Mouse (Mus musculus) heart, embryonic 13.5 days (tissue): ENCODE data around the gene Trp53inp2. TPM values are rescaled to one million over a fixed set of nuclear protein-coding genes. Genes with fewer than 3 reads are reported as not detected.
A peak's percentile ranks its signal among the peaks of the same experiment; 100 is the strongest.

Source experiments
- ATAC-seq: fragments of 200-750 bp; cut with Nextera tagmentation; 2 replicates; pipeline ENCODE4 v1.8.0; 2017; ENCODE audit warnings: moderate TSS enrichment; ENCODE audit not compliant: insufficient number of reproducible peaks, low FRiP score, low TSS enrichment; ENCODE audit errors: extremely low read depth
- H3K27ac ChIP-seq: fragments of 300-500 bp; sonication (generic); replicated peaks from 2 replicates; pipeline ENCODE4 v1.5.1; 2015; ENCODE audit warnings: moderate library complexity, mild to moderate bottlenecking, inconsistent platforms
- H3K27me3 ChIP-seq: fragments of 300-500 bp; sonication (generic); replicated peaks from 2 replicates; pipeline ENCODE4 v1.6.1; 2015; ENCODE audit warnings: mild to moderate bottlenecking, inconsistent platforms
- H3K36me3 ChIP-seq: fragments of 300-500 bp; sonication (generic); 2 replicates; pipeline ENCODE4 v1.6.1; 2015; ENCODE audit warnings: mild to moderate bottlenecking, inconsistent platforms
- H3K4me1 ChIP-seq: fragments of 300-500 bp; sonication (generic); 2 replicates; pipeline ENCODE4 v1.6.1; 2015; ENCODE audit warnings: inconsistent platforms
- H3K4me2 ChIP-seq: fragments of 300-500 bp; sonication (generic); 2 replicates; pipeline ENCODE4 v1.6.1; 2015; ENCODE audit warnings: inconsistent platforms, mild to moderate bottlenecking, moderate library complexity
- H3K4me3 ChIP-seq: fragments of 300-500 bp; sonication (generic); 2 replicates; pipeline ENCODE4 v1.5.1; 2015; ENCODE audit warnings: moderate library complexity, mild to moderate bottlenecking, inconsistent platforms
- H3K9ac ChIP-seq: fragments of 300-500 bp; sonication (generic); 2 replicates; pipeline ENCODE4 v1.6.1; 2015; ENCODE audit warnings: inconsistent platforms, mild to moderate bottlenecking, moderate library complexity
- H3K9me3 ChIP-seq: fragments of 300-500 bp; sonication (generic); 2 replicates; pipeline ENCODE4 v1.6.1; 2016; ENCODE audit warnings: inconsistent platforms
- WGBS: fragments of 180-500 bp; shearing (Covaris S2); methylation state at CpG from one replicate; pipeline ENCODE4 v1.1.7; 2015; ENCODE audit warnings: mixed read lengths; 5-methylcytosine and 5-hydroxymethylcytosine counted together
- polyA plus RNA-seq: library from polyadenylated mRNA; unstranded; fragments of >200 nt; fragmentation: Nextera tagmentation; extraction: Ambion mirVana; gene quantifications from 2 replicates; pipeline ENCODE4 v1.2.1, GENCODE M21; 2015

The Trp53inp2 gene
- polyA plus RNA-seq, result 97.6 and 107 TPM in 2 replicates

- 59% methylated on average over 8 of the region's 8 CpGs for WGBS
- ATAC-seq, result no peak
- Histone ChIP-seq H3K27ac (peak within 1 kb of the TSS; percentile 100), H3K4me2 (peak within 1 kb of the TSS; percentile 91), H3K36me3 (peaks cover 7% of the 10 kb centered on the region), H3K4me1 (peaks cover 35% of the 10 kb centered on the region), H3K9ac (peak within 1 kb of the TSS; percentile 97), H3K4me3 (peak within 1 kb of the TSS; percentile 87), H3K27me3 (peaks cover 19% of the 10 kb centered on the region), H3K9me3 (no peaks in the 10 kb centered on the region)
Observed at GRCm38 (mm10) chr2:155380261-155381059, at the start of gene Trp53inp2. TSS of gene Trp53inp2 (plus strand) at chr2:155381059.

GRCm38 (mm10) chr2:155331351-155331750 is 49.5 kb upstream of the Trp53inp2 start:
- Histone ChIP-seq H3K9ac (no peak overlapping the region), H3K27me3 (no peaks in the 10 kb centered on the region), H3K36me3 (peaks cover 87% of the 10 kb centered on the region), H3K4me2 (no peak overlapping the region), H3K4me1 (no peaks in the 10 kb centered on the region), H3K4me3 (no peak overlapping the region), H3K27ac (no peak overlapping the region), H3K9me3 (no peaks in the 10 kb centered on the region)
- no peak for ATAC-seq
- WGBS, result 87% methylated on average over 4 of the region's 4 CpGs

GRCm38 (mm10) chr2:155333421-155333820 is 47.4 kb upstream of the Trp53inp2 start:
- no peaks in the 10 kb centered on the region for H3K9me3 ChIP-seq
- no peaks in the 10 kb centered on the region for H3K27me3 ChIP-seq
- WGBS, result 85% methylated on average over 1 of the region's 1 CpGs
- no peak overlapping the region for H3K9ac ChIP-seq
- no peaks in the 10 kb centered on the region for H3K4me1 ChIP-seq
- ATAC-seq, result no peak
- peaks cover 67% of the 10 kb centered on the region for H3K36me3 ChIP-seq
- no peak overlapping the region for H3K4me2 ChIP-seq
- H3K4me3 ChIP-seq, result no peak overlapping the region
- no peak overlapping the region for H3K27ac ChIP-seq

GRCm38 (mm10) chr2:155335231-155335630 is 45.6 kb upstream of the Trp53inp2 start:
- no peak overlapping the region for H3K27ac ChIP-seq
- no peak overlapping the region for H3K9ac ChIP-seq
- ATAC-seq, result no peak
- H3K4me1 ChIP-seq, result no peaks in the 10 kb centered on the region
- no peaks in the 10 kb centered on the region for H3K27me3 ChIP-seq
- no peak overlapping the region for H3K4me2 ChIP-seq
- peaks cover 59% of the 10 kb centered on the region for H3K36me3 ChIP-seq
- WGBS, result 67% methylated on average over 1 of the region's 1 CpGs
- no peak overlapping the region for H3K4me3 ChIP-seq
- H3K9me3 ChIP-seq, result no peaks in the 10 kb centered on the region

GRCm38 (mm10) chr2:155336254-155336653 is 44.6 kb upstream of the Trp53inp2 start:
- H3K4me1 ChIP-seq, result no peaks in the 10 kb centered on the region
- no peaks in the 10 kb centered on the region for H3K27me3 ChIP-seq
- peaks cover 51% of the 10 kb centered on the region for H3K36me3 ChIP-seq
- no peak overlapping the region for H3K9ac ChIP-seq
- no peak for ATAC-seq
- H3K27ac ChIP-seq, result no peak overlapping the region
- no peak overlapping the region for H3K4me3 ChIP-seq
- no peak overlapping the region for H3K4me2 ChIP-seq
- WGBS, result 94% methylated on average over 3 of the region's 3 CpGs
- H3K9me3 ChIP-seq, result no peaks in the 10 kb centered on the region

- no peak for ATAC-seq
- Histone ChIP-seq H3K4me1 (no peaks in the 10 kb centered on the region), H3K4me2 (no peak overlapping the region), H3K27ac (no peak overlapping the region), H3K27me3 (no peaks in the 10 kb centered on the region), H3K36me3 (peaks cover 43% of the 10 kb centered on the region), H3K9ac (no peak overlapping the region), H3K4me3 (no peak overlapping the region), H3K9me3 (no peaks in the 10 kb centered on the region)
Observed at GRCm38 (mm10) chr2:155340166-155340565, 40.7 kb upstream of the Trp53inp2 start.

GRCm38 (mm10) chr2:155346670-155347069 is 34.2 kb upstream of the Trp53inp2 start:
- no peaks in the 10 kb centered on the region for H3K27me3 ChIP-seq
- no peaks in the 10 kb centered on the region for H3K4me1 ChIP-seq
- WGBS, result 85% methylated on average over 1 of the region's 1 CpGs
- no peak overlapping the region for H3K9ac ChIP-seq
- peaks cover 43% of the 10 kb centered on the region for H3K36me3 ChIP-seq
- H3K4me2 ChIP-seq, result no peak overlapping the region
- H3K4me3 ChIP-seq, result no peak overlapping the region
- no peak overlapping the region for H3K27ac ChIP-seq
- no peak for ATAC-seq
- no peaks in the 10 kb centered on the region for H3K9me3 ChIP-seq

GRCm38 (mm10) chr2:155354402-155354801 is 26.5 kb upstream of the Trp53inp2 start:
- no peak for ATAC-seq
- Histone ChIP-seq H3K4me2 (no peak overlapping the region), H3K9me3 (no peaks in the 10 kb centered on the region), H3K27ac (no peak overlapping the region), H3K9ac (no peak overlapping the region), H3K27me3 (no peaks in the 10 kb centered on the region), H3K4me3 (no peak overlapping the region), H3K36me3 (peaks cover 10% of the 10 kb centered on the region), H3K4me1 (peaks cover 17% of the 10 kb centered on the region)
- WGBS, result 86% methylated on average over 3 of the region's 3 CpGs

GRCm38 (mm10) chr2:155356971-155357591 is 23.8 kb upstream of the Trp53inp2 start, which contains the start of gene Pigu:
TSS of gene Pigu (minus strand) at chr2:155357430.
- 1% methylated on average over 38 of the region's 38 CpGs for WGBS
- peak; percentile 97 for ATAC-seq
- H3K9me3 ChIP-seq, result no peaks in the 10 kb centered on the region
- peak within 1 kb of the TSS; percentile 87 for H3K4me3 ChIP-seq
- H3K4me1 ChIP-seq, result peaks cover 17% of the 10 kb centered on the region
- peak within 1 kb of the TSS; percentile 89 for H3K4me2 ChIP-seq
- H3K27ac ChIP-seq, result peak within 1 kb of the TSS; percentile 81
- H3K27me3 ChIP-seq, result no peaks in the 10 kb centered on the region
- no peaks in the 10 kb centered on the region for H3K36me3 ChIP-seq
- peak within 1 kb of the TSS; percentile 90 for H3K9ac ChIP-seq

- Histone ChIP-seq H3K9ac (peak overlapping the region; percentile 77), H3K4me1 (peaks cover 17% of the 10 kb centered on the region), H3K27me3 (no peaks in the 10 kb centered on the region), H3K4me2 (peak overlapping the region; percentile 89), H3K27ac (peak overlapping the region; percentile 58), H3K36me3 (no peaks in the 10 kb centered on the region), H3K4me3 (peak overlapping the region; percentile 87), H3K9me3 (no peaks in the 10 kb centered on the region)
- peak; percentile 40; the same call in 1 of the 2 replicates for ATAC-seq
- 24% methylated on average over 14 of the region's 14 CpGs for WGBS
Observed at GRCm38 (mm10) chr2:155357686-155358399, 23.0 kb upstream of the Trp53inp2 start.

- no peaks in the 10 kb centered on the region for H3K9me3 ChIP-seq
- WGBS, result 68% methylated on average over 7 of the region's 7 CpGs
- no peak overlapping the region for H3K4me2 ChIP-seq
- no peak overlapping the region for H3K9ac ChIP-seq
- no peak for ATAC-seq
- H3K36me3 ChIP-seq, result no peaks in the 10 kb centered on the region
- no peaks in the 10 kb centered on the region for H3K27me3 ChIP-seq
- no peak overlapping the region for H3K4me3 ChIP-seq
- H3K4me1 ChIP-seq, result peaks cover 25% of the 10 kb centered on the region
- no peak overlapping the region for H3K27ac ChIP-seq
Observed at GRCm38 (mm10) chr2:155367635-155368284, 13.1 kb upstream of the Trp53inp2 start.
